Mouse (Mus musculus) limb, embryonic 13.5 days (tissue): ENCODE data around the gene Bag5. TPM values are rescaled to one million over a fixed set of nuclear protein-coding genes. Genes with fewer than 3 reads are reported as not detected.
"Not testable (repeated sequence)": the region's sequence is repeated elsewhere in the genome, so short reads cannot be mapped to it uniquely, and the experiment has no call there.

Experiments
- ATAC-seq: fragments of 200-750 bp; cut with Nextera tagmentation; 2 replicates; pipeline ENCODE4 v1.8.0; 2017; ENCODE audit warnings: low read depth, moderate number of reproducible peaks, moderate TSS enrichment; ENCODE audit not compliant: low FRiP score
- H3K27ac ChIP-seq: fragments of 300-500 bp; sonication (generic); 2 replicates; pipeline ENCODE4 v1.5.1; 2015; ENCODE audit warnings: inconsistent platforms, mild to moderate bottlenecking, moderate library complexity
- H3K27me3 ChIP-seq: fragments of 300-500 bp; sonication (generic); 2 replicates; pipeline ENCODE4 v1.6.1; 2015; ENCODE audit warnings: mild to moderate bottlenecking, inconsistent platforms
- H3K36me3 ChIP-seq: fragments of 300-500 bp; sonication (generic); 2 replicates; pipeline ENCODE4 v1.6.1; 2015; ENCODE audit warnings: inconsistent platforms, mild to moderate bottlenecking, moderate library complexity
- H3K4me1 ChIP-seq: fragments of 300-500 bp; sonication (generic); 2 replicates; pipeline ENCODE4 v1.6.1; 2015; ENCODE audit warnings: inconsistent platforms
- H3K4me2 ChIP-seq: fragments of 300-500 bp; sonication (generic); replicated peaks from 2 replicates; pipeline ENCODE4 v1.6.1; 2015; ENCODE audit warnings: inconsistent platforms, mild to moderate bottlenecking, moderate library complexity
- H3K4me3 ChIP-seq: fragments of 300-500 bp; sonication (generic); 2 replicates; pipeline ENCODE4 v1.5.1; 2015; ENCODE audit warnings: moderate library complexity, mild to moderate bottlenecking, inconsistent platforms
- H3K9ac ChIP-seq: fragments of 300-500 bp; sonication (generic); 2 replicates; pipeline ENCODE4 v1.6.1; 2015; ENCODE audit warnings: mild to moderate bottlenecking, inconsistent platforms
- H3K9me3 ChIP-seq: fragments of 300-500 bp; sonication (generic); 2 replicates; pipeline ENCODE4 v1.6.1; 2016; ENCODE audit warnings: inconsistent platforms
- WGBS: fragments of 180-500 bp; shearing (Covaris S2); methylation state at CpG from one replicate; pipeline ENCODE4 v1.1.7; 2015; 5-methylcytosine and 5-hydroxymethylcytosine counted together
- polyA plus RNA-seq: library from polyadenylated mRNA; unstranded; fragments of >200 nt; fragmentation: Nextera tagmentation; extraction: Ambion mirVana; gene quantifications from 2 replicates; pipeline ENCODE4 v1.2.1, GENCODE M21; 2015

Gene Bag5
- polyA plus RNA-seq, 1 experiment from 2014 or later, result 63.0 TPM

- Histone ChIP-seq H3K9me3 (no peaks in the 10 kb centered on the region), H3K4me3 (no peak overlapping the region), H3K9ac (no peak overlapping the region), H3K27ac (no peak overlapping the region), H3K36me3 (no peaks in the 10 kb centered on the region), H3K4me1 (peaks cover 1% of the 10 kb centered on the region; the same call in 1 of the 2 replicates), H3K4me2 (no peak overlapping the region), H3K27me3 (no peaks in the 10 kb centered on the region)
- no peak for ATAC-seq
- 91% methylated on average over 6 of the region's 6 CpGs for WGBS
Measured at GRCm38 (mm10) chr12:111752491-111752890, 39.4 kb upstream of the Bag5 start.

- no peak for ATAC-seq
- Histone ChIP-seq H3K27me3 (no peaks in the 10 kb centered on the region), H3K27ac (no peak overlapping the region), H3K9me3 (no peaks in the 10 kb centered on the region), H3K4me1 (peaks cover 8% of the 10 kb centered on the region), H3K36me3 (no peaks in the 10 kb centered on the region), H3K4me3 (no peak overlapping the region), H3K9ac (no peak overlapping the region), H3K4me2 (no peak overlapping the region)
- WGBS, result 88% methylated on average over 3 of the region's 3 CpGs
Measured at GRCm38 (mm10) chr12:111750739-111751138, 37.7 kb upstream of the Bag5 start.

GRCm38 (mm10) chr12:111747421-111747820 is 34.4 kb upstream of the Bag5 start:
- Histone ChIP-seq H3K27me3 (no peaks in the 10 kb centered on the region), H3K27ac (no peak overlapping the region), H3K9ac (no peak overlapping the region), H3K36me3 (no peaks in the 10 kb centered on the region), H3K4me1 (peaks cover 9% of the 10 kb centered on the region), H3K4me2 (no peak overlapping the region), H3K4me3 (no peak overlapping the region), H3K9me3 (no peaks in the 10 kb centered on the region)
- no peak for ATAC-seq
- WGBS, result 82% methylated on average over 7 of the region's 7 CpGs

- 0 out of 2 replicates have a peak overlapping the region, but pooled peaks have one; percentile 0 for H3K4me2 ChIP-seq
- peak; percentile 71; the same call in 1 of the 2 replicates for ATAC-seq
- 0 out of 2 replicates have a peak overlapping the region, but pooled peaks have one; percentile 49 for H3K27ac ChIP-seq
- no peaks in the 10 kb centered on the region for H3K9me3 ChIP-seq
- no peaks in the 10 kb centered on the region for H3K36me3 ChIP-seq
- peaks cover 9% of the 10 kb centered on the region for H3K4me1 ChIP-seq
- whole genome bisulfite sequencing, result 47% methylated on average over 5 of the region's 5 CpGs
- H3K27me3 ChIP-seq, result no peaks in the 10 kb centered on the region
- no peak overlapping the region for H3K4me3 ChIP-seq
- H3K9ac ChIP-seq, result no peak overlapping the region
Measured at GRCm38 (mm10) chr12:111746091-111746490, 33.0 kb upstream of the Bag5 start.

GRCm38 (mm10) chr12:111745274-111745673 is 32.2 kb upstream of the Bag5 start:
- no peak overlapping the region for H3K4me3 ChIP-seq
- no peaks in the 10 kb centered on the region for H3K27me3 ChIP-seq
- 0 out of 2 replicates have a peak overlapping the region, but pooled peaks have one; percentile 49 for H3K27ac ChIP-seq
- no peaks in the 10 kb centered on the region for H3K9me3 ChIP-seq
- no peak for ATAC-seq
- peaks cover 9% of the 10 kb centered on the region for H3K4me1 ChIP-seq
- no peak overlapping the region for H3K9ac ChIP-seq
- H3K36me3 ChIP-seq, result no peaks in the 10 kb centered on the region
- no peak overlapping the region for H3K4me2 ChIP-seq
- WGBS, result 79% methylated on average over 6 of the region's 6 CpGs

- no peak overlapping the region for H3K4me3 ChIP-seq
- H3K4me1 ChIP-seq, result peaks cover 9% of the 10 kb centered on the region
- H3K27me3 ChIP-seq, result no peaks in the 10 kb centered on the region
- no peak for ATAC-seq
- H3K4me2 ChIP-seq, result no peak overlapping the region
- H3K27ac ChIP-seq, result peak overlapping the region; percentile 55; the same call in 1 of the 2 replicates
- no peak overlapping the region for H3K9ac ChIP-seq
- WGBS, result 83% methylated on average over 11 of the region's 11 CpGs
- H3K36me3 ChIP-seq, result no peaks in the 10 kb centered on the region
- no peaks in the 10 kb centered on the region for H3K9me3 ChIP-seq
Measured at GRCm38 (mm10) chr12:111743981-111744423, 30.9 kb upstream of the Bag5 start.

GRCm38 (mm10) chr12:111743419-111743818 is 30.4 kb upstream of the Bag5 start:
- ATAC-seq, result peak; percentile 39; the same call in 1 of the 2 replicates
- Histone ChIP-seq H3K27ac (peak overlapping the region; percentile 55; the same call in 1 of the 2 replicates), H3K36me3 (no peaks in the 10 kb centered on the region), H3K4me1 (peaks cover 9% of the 10 kb centered on the region), H3K4me2 (no peak overlapping the region), H3K9ac (no peak overlapping the region), H3K4me3 (no peak overlapping the region), H3K27me3 (no peaks in the 10 kb centered on the region), H3K9me3 (no peaks in the 10 kb centered on the region)
- WGBS, result 49% methylated on average over 2 of the region's 2 CpGs

- Histone ChIP-seq H3K36me3 (no peaks in the 10 kb centered on the region), H3K27me3 (no peaks in the 10 kb centered on the region), H3K27ac (no peak overlapping the region), H3K4me2 (no peak overlapping the region), H3K9me3 (no peaks in the 10 kb centered on the region), H3K4me1 (peaks cover 7% of the 10 kb centered on the region), H3K9ac (no peak overlapping the region), H3K4me3 (no peak overlapping the region)
- no peak for ATAC-seq
- WGBS, result 43% methylated on average over 8 of the region's 8 CpGs
Measured at GRCm38 (mm10) chr12:111741338-111741737, 28.3 kb upstream of the Bag5 start.

- Histone ChIP-seq H3K9ac (no peak overlapping the region), H3K27me3 (no peaks in the 10 kb centered on the region), H3K27ac (no peak overlapping the region), H3K36me3 (peaks cover 5% of the 10 kb centered on the region), H3K4me3 (no peak overlapping the region), H3K9me3 (no peaks in the 10 kb centered on the region), H3K4me2 (no peak overlapping the region), H3K4me1 (no peaks in the 10 kb centered on the region)
- ATAC-seq, result no peak
- WGBS, result 9% methylated on average over 3 of the region's 3 CpGs
Measured at GRCm38 (mm10) chr12:111738754-111739153, 25.7 kb upstream of the Bag5 start.

GRCm38 (mm10) chr12:111737370-111737769 is 24.3 kb upstream of the Bag5 start:
- ATAC-seq, result no peak
- WGBS, result 69% methylated on average over 9 of the region's 9 CpGs

GRCm38 (mm10) chr12:111736676-111737075 is 23.6 kb upstream of the Bag5 start:
- not testable (repeated sequence) for H3K4me3 ChIP-seq, H3K9ac ChIP-seq, H3K4me1 ChIP-seq, H3K9me3 ChIP-seq, ATAC-seq, H3K27me3 ChIP-seq, H3K4me2 ChIP-seq, H3K27ac ChIP-seq
- 86% methylated on average over 8 of the region's 8 CpGs for WGBS
- H3K36me3 ChIP-seq, result peaks cover 11% of the 10 kb centered on the region

More at GRCm38 (mm10) chr12:111737370-111737769, 24.3 kb upstream of the Bag5 start:
- Histone ChIP-seq H3K27me3 (no peaks in the 10 kb centered on the region), H3K4me2 (no peak overlapping the region), H3K9ac (no peak overlapping the region), H3K4me1 (0 out of 2 replicates have a peak, but pooled peaks cover 3% of the 10 kb centered on the region), H3K36me3 (peaks cover 9% of the 10 kb centered on the region), H3K4me3 (no peak overlapping the region), H3K9me3 (no peaks in the 10 kb centered on the region), H3K27ac (no peak overlapping the region)

- ATAC-seq, result no peak
- Histone ChIP-seq H3K4me3 (no peak overlapping the region), H3K27ac (no peak overlapping the region), H3K9ac (no peak overlapping the region), H3K27me3 (no peaks in the 10 kb centered on the region), H3K4me2 (no peak overlapping the region), H3K4me1 (0 out of 2 replicates have a peak, but pooled peaks cover 3% of the 10 kb centered on the region), H3K9me3 (no peaks in the 10 kb centered on the region), H3K36me3 (peaks cover 17% of the 10 kb centered on the region)
- 89% methylated on average over 3 of the region's 3 CpGs for WGBS
Measured at GRCm38 (mm10) chr12:111734912-111735311, 21.9 kb upstream of the Bag5 start.

GRCm38 (mm10) chr12:111732921-111733320 is 19.9 kb upstream of the Bag5 start:
- no peak overlapping the region; the same call in 1 of the 2 replicates for H3K9ac ChIP-seq
- no peak overlapping the region for H3K4me2 ChIP-seq
- H3K27ac ChIP-seq, result no peak overlapping the region
- no peak overlapping the region for H3K4me3 ChIP-seq
- H3K4me1 ChIP-seq, result 0 out of 2 replicates have a peak, but pooled peaks cover 3% of the 10 kb centered on the region
- WGBS, result 55% methylated on average over 5 of the region's 5 CpGs
- no peaks in the 10 kb centered on the region for H3K27me3 ChIP-seq
- ATAC-seq, result no peak
- peaks cover 35% of the 10 kb centered on the region for H3K36me3 ChIP-seq
- no peaks in the 10 kb centered on the region for H3K9me3 ChIP-seq
